In the genomic region with DNA sequence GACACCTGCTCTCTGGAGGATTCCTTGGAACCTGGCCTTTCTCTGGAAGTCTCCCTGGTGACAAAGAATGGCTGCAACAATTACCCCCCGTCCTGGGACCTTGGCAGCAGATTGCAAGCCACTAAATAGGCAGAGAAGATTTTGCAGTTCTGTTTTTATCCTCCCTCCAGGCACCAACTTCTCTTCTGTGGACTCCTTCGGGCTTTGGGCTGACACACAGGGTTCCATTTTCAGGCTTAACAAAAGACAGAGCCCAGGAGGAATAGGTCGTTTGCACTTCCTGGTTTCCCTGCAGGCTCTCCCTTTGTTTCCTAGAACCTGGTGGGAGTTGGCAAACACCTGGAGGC, we compare ENCODE assay signal across 9 mouse cellular contexts. TPM values are rescaled to one million over a fixed set of nuclear protein-coding genes. Genes with fewer than 3 reads are reported as not detected.
DNase-seq lines count a peak whose midpoint lies in the region; ATAC-seq lines count a peak whose summit lies in the region.
"Had no signal": no experiment of that assay in that cellular context is flagged by ENCODE, and none has a peak within 500 bp of the region (broad histone marks: within the 10 kb centered on the region; RNA-seq: fewer than 3 reads in every experiment).

No protein-coding gene starts in this region.

- H3K27me3 ChIP-seq in forebrain, embryonic 14.5 days (replicated peaks; ENCODE audit: control insufficient read depth, insufficient read depth, low read length), result no peaks in the 10 kb centered on the region
- no peaks in the 10 kb centered on the region for H3K27me3 ChIP-seq in intestine, embryonic 15.5 days (replicated peaks)
- H3K27me3 ChIP-seq in neural tube, embryonic 15.5 days (replicated peaks), result no peaks in the 10 kb centered on the region

- H3K9ac ChIP-seq in forebrain, embryonic 14.5 days (ENCODE audit: low read length), result peak overlapping the region; percentile 41; the same call in 1 of the 2 replicates
- no peak overlapping the region for H3K9ac ChIP-seq in intestine, embryonic 15.5 days
- H3K9ac ChIP-seq in neural tube, embryonic 15.5 days (replicated peaks), result no peak overlapping the region

- no peaks in the 10 kb centered on the region for H3K9me3 ChIP-seq in forebrain, embryonic 14.5 days (replicated peaks; ENCODE audit: control insufficient read depth, low read length)
- no peaks in the 10 kb centered on the region for H3K9me3 ChIP-seq in intestine, embryonic 15.5 days
- H3K9me3 ChIP-seq in neural tube, embryonic 15.5 days (replicated peaks), result no peaks in the 10 kb centered on the region
- H3K9me3 ChIP-seq: G1E had no signal

- no peak overlapping the region for H3K4me3 ChIP-seq in forebrain, embryonic 14.5 days (ENCODE audit: low read depth, low read length)
- H3K4me3 ChIP-seq in intestine, embryonic 15.5 days (replicated peaks), result 0 out of 2 replicates have a peak overlapping the region, but pooled peaks have one; percentile 4
- H3K4me3 ChIP-seq in neural tube, embryonic 15.5 days (replicated peaks), result peak overlapping the region; percentile 2; the same call in 1 of the 2 replicates

- peak overlapping the region; percentile 30 for H3K4me2 ChIP-seq in forebrain, embryonic 14.5 days (ENCODE audit: low read length)
- H3K4me2 ChIP-seq in intestine, embryonic 15.5 days (replicated peaks), result peak overlapping the region; percentile 47
- peak overlapping the region; percentile 41 for H3K4me2 ChIP-seq in neural tube, embryonic 15.5 days

- no peak overlapping the region for H3K27ac ChIP-seq in forebrain, embryonic 14.5 days (ENCODE audit: low read depth, low read length)
- no peak overlapping the region for H3K27ac ChIP-seq in intestine, embryonic 15.5 days
- peak overlapping the region; percentile 60 for H3K27ac ChIP-seq in neural tube, embryonic 15.5 days (replicated peaks)

- DNase-seq in left cerebral cortex, postnatal 4 days, result peak; percentile 39
- no peak for DNase-seq in left cerebral cortex, postnatal 36 days (ENCODE audit: low spot score in 2 of 2)
- peak; percentile 28 for DNase-seq in forebrain, embryonic 14.5 days (ENCODE audit: low spot score)
- DNase-seq in ovary, postnatal 14 days (ENCODE audit: low spot score), result no peak
- DNase-seq in kidney, adult 11 months, result no peak
- DNase-seq in left cerebral cortex, adult 18-20 months (ENCODE audit: low spot score in 2 of 2), result no peak

- H3K4me1 ChIP-seq in forebrain, embryonic 14.5 days (ENCODE audit: control insufficient read depth, insufficient read depth, low read length), result peaks cover 6% of the 10 kb centered on the region; the same call in 1 of the 2 replicates
- 0 out of 2 replicates have a peak, but pooled peaks cover 3% of the 10 kb centered on the region for H3K4me1 ChIP-seq in intestine, embryonic 15.5 days (replicated peaks)
- H3K4me1 ChIP-seq in neural tube, embryonic 15.5 days, result peaks cover 6% of the 10 kb centered on the region

- H3K36me3 ChIP-seq in forebrain, embryonic 14.5 days (ENCODE audit: control insufficient read depth, insufficient read depth, low read length), result no peaks in the 10 kb centered on the region
- no peaks in the 10 kb centered on the region for H3K36me3 ChIP-seq in intestine, embryonic 15.5 days
- H3K36me3 ChIP-seq in neural tube, embryonic 15.5 days, result no peaks in the 10 kb centered on the region
- H3K36me3 ChIP-seq: G1E had no signal

- WGBS in forebrain, embryonic 14.5 days, result 4% methylated on average over 3 of the region's 3 CpGs
- 12% methylated on average over 3 of the region's 3 CpGs for WGBS in intestine, embryonic 15.5 days
- 9% methylated on average over 3 of the region's 3 CpGs for WGBS in neural tube, embryonic 15.5 days

- intact Hi-C loops in left cerebral cortex, postnatal 4 days (cut with DNase I), result no loop called here
- intact Hi-C loops in left cerebral cortex, postnatal 36 days (cut with DNase I), result loop anchor here (10.0 kb wide), 1 partner anchor 230 kb away; no protein-coding TSS in a partner anchor

- ATAC-seq in forebrain, embryonic 14.5 days, result peak; percentile 37; the same call in 1 of the 2 replicates
- ATAC-seq in intestine, embryonic 15.5 days, result no peak
- peak; percentile 53; the same call in 1 of the 2 replicates for ATAC-seq in neural tube, embryonic 15.5 days (ENCODE audit: low FRiP score)

RNA-seq across cellular contexts. Expression of a gene that starts 7.9 kb away (rescaled TPM):
- 10 to 100 TPM; 63.9 to 70.0 TPM for total RNA-seq in left cerebral cortex, postnatal 4 days (2021)
- total RNA-seq in left cerebral cortex, postnatal 36 days (2021), result 10 to 100 TPM; 69.0 to 69.4 TPM
- 54.7 and 56.6 TPM in 2 replicates for polyA plus RNA-seq in forebrain, embryonic 14.5 days (2014; fragmentation: Nextera tagmentation; extraction: Ambion mirVana)
- polyA plus RNA-seq in intestine, embryonic 15.5 days (2015; fragmentation: Nextera tagmentation; extraction: Ambion mirVana), result 34.2 and 38.5 TPM in 2 replicates
- 65.4 and 72.7 TPM in 2 replicates for polyA plus RNA-seq in neural tube, embryonic 15.5 days (2015; fragmentation: Nextera tagmentation; extraction: Ambion mirVana)
- total RNA-seq in left cerebral cortex, adult 18-20 months (2021), result 10 to 100 TPM; 70.4 to 70.9 TPM

Comparison
In these comparisons a context has a peak if more than half of its experiments do, and no peak if none do; other contexts are left out.
1. DNase-seq: peak in left cerebral cortex, postnatal 4 days (single experiment) and forebrain, embryonic 14.5 days (single experiment); none in left cerebral cortex, postnatal 36 days (0 of 2), ovary, postnatal 14 days (single experiment), kidney, adult 11 months (single experiment) and left cerebral cortex, adult 18-20 months (0 of 2).
2. Peak in every context shown above with its lines, with median percentiles within 50 percentile points of each other: H3K4me2 ChIP-seq.